Mouse (Mus musculus): ENCODE measurements around the gene Clcn2. TPM values are rescaled to one million over a fixed set of nuclear protein-coding genes. Genes with fewer than 3 reads are reported as not detected.

Gene Clcn2
- polyA plus RNA-seq, 2 experiments: 17.1 to 72.9 TPM

DNA sequence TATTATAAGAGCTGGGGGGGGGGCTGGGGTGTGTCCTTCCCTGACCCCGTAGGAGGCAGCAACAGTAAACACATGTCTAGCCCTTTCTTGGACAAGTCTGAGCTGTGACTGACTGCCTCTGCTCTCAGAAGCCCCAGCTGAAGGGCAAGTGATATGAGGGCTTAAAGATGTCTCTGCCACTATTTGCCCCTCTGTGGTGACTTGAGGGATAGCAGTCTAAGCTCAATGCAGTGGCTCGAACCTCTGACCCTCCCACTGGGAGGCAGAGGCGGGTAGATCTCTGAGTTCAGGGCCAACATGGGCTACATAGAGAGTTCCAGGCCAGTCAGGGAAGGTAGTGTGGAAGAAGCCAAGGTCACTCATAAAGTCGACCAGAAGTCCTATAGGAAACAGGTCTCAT is 6.7 kb downstream of the Clcn2 start:
- WGBS: 79% methylated on average over 4 of the region's 4 CpGs
- no peak overlapping the region for H3K9ac ChIP-seq (ENCODE audit: low read depth, low read length, severe bottlenecking)

DNA sequence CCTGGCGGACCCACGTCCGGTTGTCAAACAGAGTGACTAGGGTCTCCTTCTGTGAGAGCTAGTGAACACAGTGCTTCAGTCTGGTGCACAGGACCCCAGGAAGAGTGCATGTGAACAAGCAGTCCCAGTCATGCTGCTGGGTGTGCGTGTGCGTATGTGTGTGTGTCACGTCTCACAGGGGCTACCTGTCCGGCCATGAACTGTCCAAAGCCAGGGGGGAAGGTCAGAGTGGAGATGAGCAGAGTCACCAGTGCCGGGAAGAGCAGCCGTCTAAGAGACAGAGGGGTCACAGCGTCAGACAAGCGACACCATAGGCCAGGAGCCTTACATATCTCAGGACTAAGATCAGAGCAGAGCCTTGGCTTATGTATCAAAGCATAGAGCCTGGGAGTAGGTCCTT is 7.2 kb downstream of the Clcn2 start:
- Histone ChIP-seq H3K9ac (ENCODE audit: low read depth, low read length, severe bottlenecking) (no peak overlapping the region), H3K27ac (replicated peaks; ENCODE audit: low read depth, low read length) (no peak overlapping the region), H3K27me3 (ENCODE audit: control insufficient read depth, insufficient read depth, low read length) (no peaks in the 10 kb centered on the region), H3K4me3 (replicated peaks; ENCODE audit: low read length) (no peak overlapping the region), H3K4me1 (ENCODE audit: control insufficient read depth, insufficient read depth, low read length) (peaks cover 16% of the 10 kb centered on the region), H3K4me2 (replicated peaks; ENCODE audit: low read depth, low read length, severe bottlenecking) (no peak overlapping the region), H3K36me3 (ENCODE audit: control insufficient read depth, insufficient read depth, low read length) (peaks cover 68% of the 10 kb centered on the region), H3K9me3 (ENCODE audit: control insufficient read depth, low read length) (no peaks in the 10 kb centered on the region)
- DNase-seq (ENCODE audit: low spot score): no peak
- 96% methylated on average over 11 of the region's 11 CpGs for WGBS
- TF ChIP-seq POLR2A (IDR thresholded peaks at IDR 0.05; ENCODE audit: borderline replicate concordance, extremely low read depth, insufficient read depth, insufficient read length): no peak
- no peak for ATAC-seq (ENCODE audit: low FRiP score, low read depth)

More for the DNA sequence above, 6.7 kb downstream of the Clcn2 start:
- H3K9me3 ChIP-seq (ENCODE audit: control insufficient read depth, low read length): no peaks in the 10 kb centered on the region
- H3K27ac ChIP-seq (replicated peaks; ENCODE audit: low read depth, low read length): no peak overlapping the region
- peaks cover 18% of the 10 kb centered on the region for H3K4me1 ChIP-seq (ENCODE audit: control insufficient read depth, insufficient read depth, low read length)
- no peak overlapping the region for H3K4me3 ChIP-seq (replicated peaks; ENCODE audit: low read length)
- ATAC-seq (ENCODE audit: low FRiP score, low read depth): no peak
- no peak for TF ChIP-seq POLR2A (IDR thresholded peaks at IDR 0.05; ENCODE audit: borderline replicate concordance, extremely low read depth, insufficient read depth, insufficient read length)
- DNase-seq (ENCODE audit: low spot score): no peak
- H3K36me3 ChIP-seq (ENCODE audit: control insufficient read depth, insufficient read depth, low read length): peaks cover 63% of the 10 kb centered on the region
- H3K4me2 ChIP-seq (replicated peaks; ENCODE audit: low read depth, low read length, severe bottlenecking): no peak overlapping the region
- H3K27me3 ChIP-seq (ENCODE audit: control insufficient read depth, insufficient read depth, low read length): no peaks in the 10 kb centered on the region

DNA sequence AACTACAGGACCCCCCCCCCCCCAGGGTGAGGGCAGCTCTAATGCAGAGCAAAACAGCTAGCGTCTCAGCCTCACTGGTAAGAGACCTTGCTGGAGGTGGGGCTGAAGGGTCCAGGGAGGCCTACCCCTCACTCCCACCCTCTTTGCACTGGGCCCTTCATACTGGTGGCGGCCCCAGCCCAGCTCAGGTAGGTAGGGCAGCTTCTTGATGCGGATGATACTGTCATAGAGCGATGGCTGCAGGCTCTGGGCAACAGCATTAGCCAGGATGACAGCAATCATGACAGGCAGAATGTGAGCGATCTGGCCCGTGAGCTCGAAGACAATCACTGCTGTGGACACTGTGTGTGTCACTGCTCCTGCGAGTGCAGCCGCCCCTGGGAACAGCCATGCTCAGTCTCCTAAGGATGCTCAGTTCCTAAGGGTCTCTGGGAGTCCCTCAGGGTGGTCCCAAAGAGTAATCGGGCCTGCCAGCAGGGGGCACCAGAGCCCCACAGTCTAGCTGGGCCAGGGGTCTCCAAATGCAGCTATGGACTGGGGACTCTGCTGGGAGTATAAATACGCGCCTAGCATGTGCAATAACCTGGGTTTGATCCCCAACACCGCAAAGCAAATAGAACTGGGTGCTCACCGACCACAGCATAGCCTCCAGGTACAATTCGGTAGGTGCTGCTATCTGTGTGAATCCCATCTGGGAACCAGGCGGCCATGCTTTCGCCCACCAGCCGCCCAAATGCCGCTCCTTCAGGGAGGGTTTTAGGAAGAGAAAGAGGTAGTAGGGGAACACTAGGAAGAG is 8.4 kb downstream of the Clcn2 start:
- ATAC-seq (ENCODE audit: low FRiP score, low read depth) (no peak), DNase-seq (ENCODE audit: low spot score) (no peak)
- Histone ChIP-seq H3K4me2 (replicated peaks; ENCODE audit: low read depth, low read length, severe bottlenecking) (no peak overlapping the region), H3K9ac (ENCODE audit: low read depth, low read length, severe bottlenecking) (no peak overlapping the region), H3K4me1 (ENCODE audit: control insufficient read depth, insufficient read depth, low read length) (peaks cover 5% of the 10 kb centered on the region; the same call in 1 of the 2 replicates), H3K27me3 (ENCODE audit: control insufficient read depth, insufficient read depth, low read length) (no peaks in the 10 kb centered on the region), H3K36me3 (ENCODE audit: control insufficient read depth, insufficient read depth, low read length) (peaks cover 79% of the 10 kb centered on the region), H3K9me3 (ENCODE audit: control insufficient read depth, low read length) (no peaks in the 10 kb centered on the region), H3K4me3 (replicated peaks; ENCODE audit: low read length) (no peak overlapping the region), H3K27ac (replicated peaks; ENCODE audit: low read depth, low read length) (no peak overlapping the region)
- TF ChIP-seq POLR2A (IDR thresholded peaks at IDR 0.05; ENCODE audit: borderline replicate concordance, extremely low read depth, insufficient read depth, insufficient read length): no peak
- 77% methylated on average over 19 of the region's 19 CpGs for WGBS

DNA sequence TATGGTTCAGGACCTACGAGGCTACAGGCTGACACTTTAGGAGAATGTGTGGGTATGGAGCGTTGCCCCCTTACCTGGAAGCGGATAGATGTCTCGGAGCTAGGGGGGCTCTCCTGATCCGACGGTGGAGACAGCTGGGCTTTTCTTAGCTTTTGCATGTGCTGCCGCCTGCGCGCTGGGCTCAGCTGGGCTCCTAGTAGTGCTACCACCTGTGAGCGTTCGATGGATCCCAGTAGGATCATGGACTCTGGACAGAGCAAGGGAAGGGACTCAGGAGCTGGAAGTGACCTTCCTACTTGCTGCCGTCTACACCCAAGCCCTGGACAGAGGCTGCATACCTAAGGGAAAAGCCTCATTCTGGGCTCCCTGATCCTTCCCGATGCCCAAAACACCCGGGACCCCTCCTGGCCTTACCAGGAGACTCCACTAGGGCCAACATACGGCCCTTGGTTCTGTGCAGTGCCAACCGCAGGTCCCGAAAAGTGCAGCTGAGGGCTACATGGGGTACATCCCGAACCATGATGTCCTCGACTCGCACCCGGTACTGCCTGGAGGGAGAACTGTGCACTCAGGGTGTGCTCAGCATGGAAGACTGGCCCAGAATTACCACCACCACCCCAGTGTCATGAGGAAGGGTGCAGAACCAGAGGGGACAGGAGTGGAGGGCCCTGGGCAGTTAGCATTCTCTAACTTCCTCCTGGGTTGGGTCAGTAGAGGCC is 9.2 kb downstream of the Clcn2 start:
- Histone ChIP-seq H3K4me3 (replicated peaks; ENCODE audit: low read length) (no peak overlapping the region), H3K9ac (ENCODE audit: low read depth, low read length, severe bottlenecking) (no peak overlapping the region), H3K27ac (replicated peaks; ENCODE audit: low read depth, low read length) (no peak overlapping the region), H3K9me3 (ENCODE audit: control insufficient read depth, low read length) (no peaks in the 10 kb centered on the region), H3K4me1 (ENCODE audit: control insufficient read depth, insufficient read depth, low read length) (no peaks in the 10 kb centered on the region), H3K36me3 (ENCODE audit: control insufficient read depth, insufficient read depth, low read length) (peaks cover 82% of the 10 kb centered on the region), H3K27me3 (ENCODE audit: control insufficient read depth, insufficient read depth, low read length) (no peaks in the 10 kb centered on the region), H3K4me2 (replicated peaks; ENCODE audit: low read depth, low read length, severe bottlenecking) (no peak overlapping the region)
- no peak for ATAC-seq (ENCODE audit: low FRiP score, low read depth)
- no peak for TF ChIP-seq POLR2A (IDR thresholded peaks at IDR 0.05; ENCODE audit: borderline replicate concordance, extremely low read depth, insufficient read depth, insufficient read length)
- DNase-seq (ENCODE audit: low spot score): no peak
- 93% methylated on average over 21 of the region's 21 CpGs for WGBS

DNA sequence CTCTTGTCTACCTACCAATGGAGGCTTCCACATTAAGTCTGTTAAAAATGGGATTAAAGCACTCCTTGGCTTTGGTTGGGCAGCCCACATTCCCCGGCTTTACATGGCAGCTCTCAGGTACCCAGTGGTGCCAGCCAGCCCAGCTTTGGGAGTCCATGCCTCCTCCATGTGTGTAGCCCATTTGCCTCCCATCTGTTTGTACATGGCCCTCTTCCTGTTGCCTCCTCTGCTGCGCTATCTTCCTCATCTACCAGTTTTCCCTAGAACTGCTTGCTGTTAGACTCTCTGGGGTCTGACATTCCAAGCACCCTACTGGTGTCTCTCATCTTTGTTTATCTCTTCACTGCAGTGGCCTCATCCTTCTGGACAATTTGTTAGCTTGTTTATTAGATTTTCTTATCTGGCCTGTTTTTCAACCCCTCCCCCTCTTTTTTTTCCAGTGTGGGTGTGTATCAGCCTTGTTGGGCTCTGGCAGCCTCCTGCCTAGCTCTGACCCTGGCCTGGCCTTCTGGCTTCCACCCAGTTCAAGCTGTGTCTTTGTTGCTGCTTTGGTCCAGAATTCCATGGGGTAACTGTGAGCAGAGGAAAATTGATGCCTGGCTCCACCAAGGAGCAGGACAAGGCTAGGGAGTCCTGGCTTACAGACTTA is 11.0 kb downstream of the Clcn2 start:
- DNase-seq (ENCODE audit: low spot score): no peak
- ATAC-seq (ENCODE audit: low FRiP score, low read depth): no peak
- Histone ChIP-seq H3K27me3 (ENCODE audit: control insufficient read depth, insufficient read depth, low read length) (no peaks in the 10 kb centered on the region), H3K36me3 (ENCODE audit: control insufficient read depth, insufficient read depth, low read length) (peaks cover 77% of the 10 kb centered on the region), H3K27ac (replicated peaks; ENCODE audit: low read depth, low read length) (no peak overlapping the region), H3K9me3 (ENCODE audit: control insufficient read depth, low read length) (no peaks in the 10 kb centered on the region), H3K9ac (ENCODE audit: low read depth, low read length, severe bottlenecking) (no peak overlapping the region), H3K4me1 (ENCODE audit: control insufficient read depth, insufficient read depth, low read length) (peaks cover 12% of the 10 kb centered on the region), H3K4me3 (replicated peaks; ENCODE audit: low read length) (no peak overlapping the region), H3K4me2 (replicated peaks; ENCODE audit: low read depth, low read length, severe bottlenecking) (no peak overlapping the region)
- no peak for TF ChIP-seq POLR2A (IDR thresholded peaks at IDR 0.05; ENCODE audit: borderline replicate concordance, extremely low read depth, insufficient read depth, insufficient read length)
- 87% methylated on average over 2 of the region's 2 CpGs for whole genome bisulfite sequencing

All from limb, embryonic 14.5 days (tissue).